Mouse (Mus musculus) G1E (cell line): ENCODE measurements around the gene Gpr107.

Source experiments
- CTCF ChIP-seq: IDR thresholded peaks from 2 replicates; pipeline ENCODE4 v1.5.1; 2012; ENCODE audit warnings: low read depth, low read length, inconsistent platforms, mixed read lengths
- GATA1 ChIP-seq: IDR thresholded peaks from 2 replicates; pipeline ENCODE4 v1.6.1; 2012; ENCODE audit warnings: borderline replicate concordance, low read length, inconsistent platforms, mixed read lengths
- GATA2 ChIP-seq: IDR thresholded peaks from 2 replicates; pipeline ENCODE4 v1.6.1; 2012; ENCODE audit warnings: low read depth, low read length, inconsistent platforms, borderline replicate concordance
- TAL1 ChIP-seq: conservative IDR thresholded peaks from 2 replicates; pipeline ENCODE4 v1.6.1; 2012; ENCODE audit warnings: low read depth, low read length, inconsistent platforms, mixed read lengths

GRCm38 (mm10) chr2:31241639-31242038, 89.5 kb downstream of the Gpr107 start:
- TF ChIP-seq TAL1 (no peak), CTCF (no peak), GATA2 (no peak), GATA1 (no peak)
